Mouse (Mus musculus) cerebellum, postnatal 25 days (tissue): ENCODE results near the gene Pkn3.
A peak's percentile ranks its signal among the peaks of the same experiment; 100 is the strongest.

ENCODE experiments used
- DNase-seq, 2 experiments: peaks; one replicate each; pipeline ENCODE4 v3.0.0; 2021; ENCODE audit warnings: mixed read lengths in 2 of 2

Pkn3 gene

GRCm38 (mm10) chr2:30063791-30064190 is 13.7 kb upstream of the Pkn3 start:
- DNase-seq, result no peak

- no peak for DNase-seq
Observed at GRCm38 (mm10) chr2:30064298-30064697, 13.2 kb upstream of the Pkn3 start.

GRCm38 (mm10) chr2:30066046-30066901 is 11.2 kb upstream of the Pkn3 start:
- DNase-seq, result peak; percentile 96 to 98

GRCm38 (mm10) chr2:30067031-30067888 is 10.2 kb upstream of the Pkn3 start:
- peak in 1 of 2 experiments; percentile 73 for DNase-seq

GRCm38 (mm10) chr2:30067962-30068361 is 9.5 kb upstream of the Pkn3 start:
- no peak for DNase-seq

- no peak for DNase-seq
Observed at GRCm38 (mm10) chr2:30072875-30073274, 4.6 kb upstream of the Pkn3 start.

- DNase-seq, result no peak
Observed at GRCm38 (mm10) chr2:30073285-30073684, 4.2 kb upstream of the Pkn3 start.

- no peak for DNase-seq
Observed at GRCm38 (mm10) chr2:30075625-30076024, 1.9 kb upstream of the Pkn3 start.

- no peak for DNase-seq
Observed at GRCm38 (mm10) chr2:30076439-30076838, 1.0 kb upstream of the Pkn3 start.

GRCm38 (mm10) chr2:30076959-30077358 is 525 bp upstream of the Pkn3 start:
- no peak for DNase-seq

GRCm38 (mm10) chr2:30078349-30078712 is 847 bp downstream of the Pkn3 start:
- no peak for DNase-seq

GRCm38 (mm10) chr2:30078760-30079159 is 1.3 kb downstream of the Pkn3 start:
- no peak for DNase-seq

GRCm38 (mm10) chr2:30080181-30080800 is 2.8 kb downstream of the Pkn3 start:
- no peak for DNase-seq

GRCm38 (mm10) chr2:30084113-30084512 is 6.6 kb downstream of the Pkn3 start:
- no peak for DNase-seq

- DNase-seq, result no peak
Observed at GRCm38 (mm10) chr2:30084632-30085031, 7.1 kb downstream of the Pkn3 start.

- DNase-seq, result no peak
Observed at GRCm38 (mm10) chr2:30087310-30087709, 9.8 kb downstream of the Pkn3 start.

- no peak for DNase-seq
Observed at GRCm38 (mm10) chr2:30091521-30091920, 14.0 kb downstream of the Pkn3 start.

GRCm38 (mm10) chr2:30092280-30092918 is 14.9 kb downstream of the Pkn3 start:
- no peak for DNase-seq

- peak; percentile 92 to 95 for DNase-seq
Observed at GRCm38 (mm10) chr2:30093471-30094207, 16.2 kb downstream of the Pkn3 start, which contains the start of gene Zdhhc12. Gene Zdhhc12 (minus strand): TSS chr2:30093648.

- no peak for DNase-seq
Observed at GRCm38 (mm10) chr2:30094208-30094588, 16.7 kb downstream of the Pkn3 start.

- DNase-seq, result peak; percentile 48 to 75
Observed at GRCm38 (mm10) chr2:30095882-30096527, 18.5 kb downstream of the Pkn3 start.

GRCm38 (mm10) chr2:30100214-30100613 is 22.7 kb downstream of the Pkn3 start:
- no peak for DNase-seq
